Mouse (Mus musculus): ENCODE results near the gene Olfr963. TPM values are rescaled to one million over a fixed set of nuclear protein-coding genes. Genes with fewer than 3 reads are reported as not detected.
A peak's percentile ranks its signal among the peaks of the same experiment; 100 is the strongest.
"Not testable (repeated sequence)": the region's sequence is repeated elsewhere in the genome, so short reads cannot be mapped to it uniquely, and the experiment has no call there.

Olfr963 gene
- polyA plus RNA-seq, 1 experiment from 2014 or later: not detected

DNA sequence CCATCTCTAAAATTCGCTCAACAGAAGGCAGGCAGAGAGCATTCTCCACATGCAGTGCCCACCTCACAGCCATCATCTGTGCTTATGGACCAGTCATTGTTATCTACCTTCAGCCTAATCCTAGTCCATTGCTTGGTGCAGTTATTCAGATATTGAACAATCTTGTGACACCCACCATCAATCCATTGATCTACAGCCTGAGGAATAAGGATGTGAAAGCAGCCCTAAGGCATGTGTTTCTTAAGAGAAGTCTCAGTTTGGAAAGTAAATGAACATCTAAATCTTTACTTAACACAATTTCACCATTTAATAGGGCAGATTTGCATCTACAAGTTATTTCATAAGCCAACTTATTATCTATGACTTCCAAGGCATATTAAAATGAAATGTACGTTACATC, 2.7 kb downstream of the Olfr963 start:
- no peak for ATAC-seq (replicated peaks; ENCODE audit: insufficient number of reproducible peaks, low FRiP score, low TSS enrichment)
- 78% methylated on average over 2 of the region's 2 CpGs for WGBS (ENCODE audit: insufficient replicate concordance)
- H3K36me3 ChIP-seq (ENCODE audit: control insufficient read depth, insufficient read depth, low read length): no peaks in the 10 kb centered on the region
- no peak overlapping the region for H3K4me3 ChIP-seq (ENCODE audit: low read depth, low read length)
- no peaks in the 10 kb centered on the region for H3K4me1 ChIP-seq (ENCODE audit: control insufficient read depth, insufficient read depth, low read length)
- no peaks in the 10 kb centered on the region for H3K27me3 ChIP-seq (ENCODE audit: control insufficient read depth, insufficient read depth, low read length)
- no peak overlapping the region for H3K4me2 ChIP-seq
- no peak overlapping the region for H3K27ac ChIP-seq (ENCODE audit: low read depth, low read length)
- H3K9me3 ChIP-seq (replicated peaks; ENCODE audit: control insufficient read depth, low read length): no peaks in the 10 kb centered on the region
- H3K9ac ChIP-seq (ENCODE audit: low read depth, low read length): no peak overlapping the region

DNA sequence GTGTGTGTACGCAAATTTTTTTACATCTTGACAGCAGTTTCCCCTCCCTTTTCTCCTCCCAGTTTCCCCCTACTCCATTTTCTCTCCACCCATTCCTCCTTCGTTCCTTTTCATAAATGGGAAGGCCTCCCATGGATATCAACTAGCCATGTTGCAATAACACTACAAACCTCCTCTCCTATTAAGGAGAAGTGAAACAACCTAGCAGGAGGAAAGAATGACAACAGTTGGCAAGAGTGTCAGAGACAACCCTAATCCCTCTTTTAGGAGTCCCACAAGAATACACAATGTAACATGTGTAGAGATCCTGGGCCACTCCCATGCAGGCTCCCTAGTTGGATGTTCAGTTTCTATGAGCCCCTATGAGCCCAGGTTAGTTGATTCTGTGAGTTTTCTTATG, 7.8 kb downstream of the Olfr963 start:
- ATAC-seq (replicated peaks; ENCODE audit: insufficient number of reproducible peaks, low FRiP score, low TSS enrichment): no peak
- no peak overlapping the region for H3K9ac ChIP-seq (ENCODE audit: low read depth, low read length)
- H3K4me2 ChIP-seq: no peak overlapping the region
- no peaks in the 10 kb centered on the region for H3K4me1 ChIP-seq (ENCODE audit: control insufficient read depth, insufficient read depth, low read length)
- 71% methylated on average over 2 of the region's 2 CpGs for WGBS (ENCODE audit: insufficient replicate concordance)
- no peak overlapping the region for H3K4me3 ChIP-seq (ENCODE audit: low read depth, low read length)
- no peaks in the 10 kb centered on the region for H3K9me3 ChIP-seq (replicated peaks; ENCODE audit: control insufficient read depth, low read length)
- H3K27ac ChIP-seq (ENCODE audit: low read depth, low read length): no peak overlapping the region
- no peaks in the 10 kb centered on the region for H3K36me3 ChIP-seq (ENCODE audit: control insufficient read depth, insufficient read depth, low read length)
- H3K27me3 ChIP-seq (ENCODE audit: control insufficient read depth, insufficient read depth, low read length): no peaks in the 10 kb centered on the region

DNA sequence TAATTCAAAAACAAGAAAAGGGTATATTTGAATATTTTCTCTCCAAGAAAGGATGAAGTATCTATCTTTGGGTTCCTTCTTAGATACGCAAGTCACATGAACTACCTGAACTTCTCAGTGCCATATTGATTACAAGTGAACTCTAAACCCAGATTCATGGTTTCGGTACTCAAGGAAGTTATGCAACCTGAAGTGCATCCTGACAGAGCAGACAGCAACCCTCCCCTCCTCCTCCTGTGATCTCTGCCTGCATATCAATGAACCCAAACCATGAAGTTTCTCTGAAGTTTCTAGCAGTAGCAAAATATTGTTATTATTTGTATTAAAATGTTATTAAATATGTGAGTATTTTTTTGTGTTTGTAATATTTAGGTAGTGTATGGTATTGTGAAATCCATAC, 11.6 kb downstream of the Olfr963 start:
- Histone ChIP-seq H3K4me1 (ENCODE audit: control insufficient read depth, insufficient read depth, low read length) (no peaks in the 10 kb centered on the region), H3K9me3 (replicated peaks; ENCODE audit: control insufficient read depth, low read length) (no peaks in the 10 kb centered on the region), H3K4me2 (no peak overlapping the region), H3K36me3 (ENCODE audit: control insufficient read depth, insufficient read depth, low read length) (no peaks in the 10 kb centered on the region), H3K27ac (ENCODE audit: low read depth, low read length) (no peak overlapping the region), H3K9ac (ENCODE audit: low read depth, low read length) (no peak overlapping the region), H3K27me3 (ENCODE audit: control insufficient read depth, insufficient read depth, low read length) (no peaks in the 10 kb centered on the region), H3K4me3 (ENCODE audit: low read depth, low read length) (no peak overlapping the region)
- 83% methylated on average over 2 of the region's 2 CpGs for WGBS (ENCODE audit: insufficient replicate concordance)
- ATAC-seq (replicated peaks; ENCODE audit: insufficient number of reproducible peaks, low FRiP score, low TSS enrichment): no peak

DNA sequence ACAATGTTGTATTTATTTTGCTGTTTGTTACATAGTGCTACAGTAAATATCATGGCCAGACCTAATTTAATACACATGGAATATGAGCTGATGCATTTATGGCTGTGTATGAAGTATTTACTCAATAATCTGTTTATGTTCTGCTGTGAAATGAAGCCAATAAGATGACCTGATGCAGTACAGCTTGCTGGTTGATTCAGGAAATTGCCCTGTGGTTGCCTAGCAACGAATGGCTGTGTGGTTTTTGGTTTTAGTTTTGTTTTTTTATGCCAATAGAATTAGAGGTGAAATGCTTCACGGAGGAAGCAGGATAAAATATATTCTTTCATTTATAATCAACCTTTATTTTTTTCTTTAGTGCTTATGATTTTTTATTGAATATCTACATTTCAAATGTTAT, 12.3 kb downstream of the Olfr963 start:
- no peaks in the 10 kb centered on the region for H3K4me1 ChIP-seq (ENCODE audit: control insufficient read depth, insufficient read depth, low read length)
- no peak for ATAC-seq (replicated peaks; ENCODE audit: insufficient number of reproducible peaks, low FRiP score, low TSS enrichment)
- no peak overlapping the region for H3K4me2 ChIP-seq
- no peak overlapping the region for H3K27ac ChIP-seq (ENCODE audit: low read depth, low read length)
- H3K4me3 ChIP-seq (ENCODE audit: low read depth, low read length): no peak overlapping the region
- WGBS (ENCODE audit: insufficient replicate concordance): 62% methylated on average over 2 of the region's 2 CpGs
- H3K9ac ChIP-seq (ENCODE audit: low read depth, low read length): no peak overlapping the region
- H3K36me3 ChIP-seq (ENCODE audit: control insufficient read depth, insufficient read depth, low read length): no peaks in the 10 kb centered on the region
- no peaks in the 10 kb centered on the region for H3K9me3 ChIP-seq (replicated peaks; ENCODE audit: control insufficient read depth, low read length)
- H3K27me3 ChIP-seq (ENCODE audit: control insufficient read depth, insufficient read depth, low read length): no peaks in the 10 kb centered on the region

DNA sequence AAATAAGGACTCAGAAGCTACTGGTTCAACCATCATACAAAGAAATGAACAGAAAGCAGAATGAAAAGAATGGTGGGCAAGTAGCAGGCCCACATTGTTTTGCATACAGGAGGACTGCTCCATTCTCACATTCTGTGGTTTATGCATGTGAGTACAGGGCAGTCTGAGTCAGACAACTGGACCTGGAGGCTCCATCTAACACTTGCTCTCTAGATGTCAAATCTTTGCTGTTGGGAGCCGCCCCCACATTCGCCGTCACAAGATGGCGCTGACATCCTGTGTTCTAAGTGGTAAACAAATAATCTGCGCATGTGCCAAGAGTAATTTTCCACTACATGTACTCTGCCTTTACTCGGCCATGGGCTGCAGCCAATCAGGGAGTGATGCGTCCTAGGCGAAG, 34.1 kb downstream of the Olfr963 start:
- not testable (repeated sequence) for H3K4me2 ChIP-seq; H3K36me3 ChIP-seq (ENCODE audit: control insufficient read depth, insufficient read depth, low read length); ATAC-seq (replicated peaks; ENCODE audit: insufficient number of reproducible peaks, low FRiP score, low TSS enrichment); H3K4me1 ChIP-seq (ENCODE audit: control insufficient read depth, insufficient read depth, low read length); H3K27ac ChIP-seq (ENCODE audit: low read depth, low read length); H3K9me3 ChIP-seq (replicated peaks; ENCODE audit: control insufficient read depth, low read length); H3K4me3 ChIP-seq (ENCODE audit: low read depth, low read length); H3K9ac ChIP-seq (ENCODE audit: low read depth, low read length); H3K27me3 ChIP-seq (ENCODE audit: control insufficient read depth, insufficient read depth, low read length)
- 83% methylated on average over 7 of the region's 8 CpGs for WGBS (ENCODE audit: insufficient replicate concordance)

DNA sequence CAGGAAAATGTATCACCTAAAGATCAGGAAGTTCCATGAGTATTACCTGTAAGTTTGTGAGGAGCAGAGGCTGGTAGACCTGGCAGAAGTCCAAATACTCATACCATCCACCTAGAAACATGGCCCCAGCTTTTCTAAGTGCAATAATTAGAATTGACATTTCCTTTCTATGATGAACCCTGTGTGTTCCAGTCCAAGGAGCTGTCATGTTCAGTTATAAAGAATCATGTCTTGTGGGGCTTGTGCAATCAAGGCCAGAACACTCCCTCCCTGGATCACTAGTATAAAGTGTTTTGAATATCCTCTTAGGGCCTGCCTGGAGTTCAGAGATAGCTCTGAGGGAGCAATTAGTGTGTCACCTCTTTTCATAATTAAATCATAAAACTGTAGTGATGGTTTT, 40.0 kb downstream of the Olfr963 start, which contains the start of gene Olfr149:
Gene Olfr149, minus strand, starts transcription at position 101 of the 400 bp plus-strand sequence.
- H3K36me3 ChIP-seq (ENCODE audit: control insufficient read depth, insufficient read depth, low read length): no peaks in the 10 kb centered on the region
- no peak for ATAC-seq (replicated peaks; ENCODE audit: insufficient number of reproducible peaks, low FRiP score, low TSS enrichment)
- H3K4me3 ChIP-seq (ENCODE audit: low read depth, low read length): no peak within 1 kb of the TSS
- H3K27ac ChIP-seq (ENCODE audit: low read depth, low read length): no peak within 1 kb of the TSS
- no peaks in the 10 kb centered on the region for H3K9me3 ChIP-seq (replicated peaks; ENCODE audit: control insufficient read depth, low read length)
- H3K27me3 ChIP-seq (ENCODE audit: control insufficient read depth, insufficient read depth, low read length): no peaks in the 10 kb centered on the region
- H3K4me2 ChIP-seq: no peak within 1 kb of the TSS
- no peaks in the 10 kb centered on the region for H3K4me1 ChIP-seq (ENCODE audit: control insufficient read depth, insufficient read depth, low read length)
- no peak within 1 kb of the TSS for H3K9ac ChIP-seq (ENCODE audit: low read depth, low read length)

DNA sequence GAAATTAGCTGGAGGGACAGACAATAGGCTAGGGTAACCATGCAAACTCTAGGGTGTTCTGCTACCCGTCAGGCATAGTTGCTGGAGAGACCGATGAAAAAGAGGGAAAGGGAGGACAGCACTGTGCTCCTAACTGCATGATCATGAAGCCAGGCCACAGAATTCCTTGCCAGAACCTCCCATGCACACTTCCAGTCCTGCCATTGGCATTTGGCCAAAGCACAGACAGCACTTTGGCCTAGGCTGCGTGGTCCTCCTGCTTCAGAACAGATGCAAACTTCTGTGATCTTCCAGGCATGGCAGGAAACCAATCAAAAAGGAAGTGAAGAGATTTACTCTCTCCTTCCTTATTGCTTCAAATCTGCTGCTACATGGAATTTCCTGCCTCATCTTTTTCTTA, 42.0 kb downstream of the Olfr963 start:
- Histone ChIP-seq H3K9me3 (replicated peaks; ENCODE audit: control insufficient read depth, low read length) (no peaks in the 10 kb centered on the region), H3K9ac (ENCODE audit: low read depth, low read length) (no peak overlapping the region), H3K27me3 (ENCODE audit: control insufficient read depth, insufficient read depth, low read length) (no peaks in the 10 kb centered on the region), H3K36me3 (ENCODE audit: control insufficient read depth, insufficient read depth, low read length) (no peaks in the 10 kb centered on the region), H3K4me1 (ENCODE audit: control insufficient read depth, insufficient read depth, low read length) (no peaks in the 10 kb centered on the region), H3K27ac (ENCODE audit: low read depth, low read length) (no peak overlapping the region), H3K4me2 (no peak overlapping the region), H3K4me3 (ENCODE audit: low read depth, low read length) (no peak overlapping the region)
- 62% methylated on average over 3 of the region's 3 CpGs for WGBS (ENCODE audit: insufficient replicate concordance)
- 0 out of 2 replicates have a peak, but pooled peaks have one; percentile 42 for ATAC-seq (replicated peaks; ENCODE audit: insufficient number of reproducible peaks, low FRiP score, low TSS enrichment)

DNA sequence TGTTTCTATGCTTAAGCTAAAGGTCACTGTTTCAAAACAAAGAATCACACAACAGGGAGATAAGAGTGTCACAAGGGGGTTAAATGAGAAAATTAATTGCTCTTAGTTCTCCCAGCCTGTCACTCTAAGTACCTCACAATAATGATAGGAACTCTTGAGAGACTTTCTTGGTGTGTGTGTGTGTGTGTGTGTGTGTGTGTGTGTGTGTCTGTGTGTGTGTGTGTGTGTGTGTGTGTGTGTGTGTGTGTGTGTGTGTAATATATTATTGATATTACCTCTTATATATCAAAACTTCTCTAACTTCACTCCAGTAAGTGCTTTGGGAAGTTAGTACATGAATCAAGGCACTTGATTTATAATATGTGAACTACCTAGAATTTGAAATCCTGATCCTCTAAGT, 44.0 kb downstream of the Olfr963 start, which contains the start of gene Olfr965:
Gene Olfr965, plus strand, starts transcription at position 301 of the 400 bp plus-strand sequence.
- Histone ChIP-seq H3K4me1 (ENCODE audit: control insufficient read depth, insufficient read depth, low read length) (no peaks in the 10 kb centered on the region), H3K4me3 (ENCODE audit: low read depth, low read length) (no peak within 1 kb of the TSS), H3K27me3 (ENCODE audit: control insufficient read depth, insufficient read depth, low read length) (no peaks in the 10 kb centered on the region), H3K36me3 (ENCODE audit: control insufficient read depth, insufficient read depth, low read length) (no peaks in the 10 kb centered on the region), H3K4me2 (no peak within 1 kb of the TSS), H3K9ac (ENCODE audit: low read depth, low read length) (no peak within 1 kb of the TSS), H3K9me3 (replicated peaks; ENCODE audit: control insufficient read depth, low read length) (no peaks in the 10 kb centered on the region), H3K27ac (ENCODE audit: low read depth, low read length) (no peak within 1 kb of the TSS)
- ATAC-seq (replicated peaks; ENCODE audit: insufficient number of reproducible peaks, low FRiP score, low TSS enrichment): no peak

Data from heart, embryonic 11.5 days (tissue).